Mouse (Mus musculus) CD8-positive naive resting alpha-beta T cell, adult 2 months (primary cell): ENCODE results near the gene Mup3.
"Not testable (repeated sequence)": the region's sequence is repeated elsewhere in the genome, so short reads cannot be mapped to it uniquely, and the experiment has no call there.

ENCODE experiments used
- DNase-seq, 2 experiments: peaks; one replicate each; pipeline ENCODE4 v3.0.0; 2022; ENCODE audit warnings: low read depth in 2 of 2, low spot score in 2 of 2

The Mup3 gene

DNA sequence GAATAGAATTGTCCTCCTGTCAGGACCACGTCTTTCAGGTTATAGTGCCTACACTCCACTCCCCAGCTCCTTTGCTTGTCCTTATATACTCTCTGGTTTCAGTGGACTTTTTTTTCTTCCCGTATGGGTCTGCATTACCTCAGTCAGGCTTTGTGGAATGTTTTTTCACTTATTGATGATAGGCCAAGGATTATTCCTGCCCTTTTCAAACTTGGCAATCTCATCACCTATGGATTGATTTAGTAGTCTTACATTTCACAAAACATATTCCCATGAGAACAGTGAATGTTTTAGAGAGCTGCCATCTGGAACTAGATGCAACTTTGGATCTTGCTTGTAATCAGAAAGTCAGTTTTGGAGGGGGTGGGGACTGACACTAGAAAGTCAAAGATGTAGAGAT is at the start of gene Mup3:
Mup3 (minus strand) TSS at position 102 of the 400 bp plus-strand sequence.
- DNase-seq, result no peak

DNA sequence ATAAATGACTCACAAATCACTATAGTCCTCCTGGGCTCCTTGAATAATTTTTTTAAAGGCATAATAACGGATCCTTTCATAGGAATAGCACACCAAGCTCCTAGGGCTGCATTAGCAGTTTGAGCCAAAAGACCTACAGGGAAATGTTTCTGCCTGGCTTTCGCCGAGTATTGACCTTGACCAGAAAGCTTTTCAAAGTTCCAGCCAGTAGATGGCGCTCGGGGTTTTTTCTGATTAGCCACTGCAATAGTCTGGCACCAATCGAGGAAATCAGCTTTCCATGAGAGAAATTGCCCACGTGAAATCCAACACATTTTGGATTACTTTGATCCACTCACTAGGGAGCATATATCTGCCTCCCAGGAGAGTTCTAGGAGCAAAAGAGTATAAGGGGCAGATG is 46.6 kb upstream of the Mup3 start:
- DNase-seq, result no peak

DNA sequence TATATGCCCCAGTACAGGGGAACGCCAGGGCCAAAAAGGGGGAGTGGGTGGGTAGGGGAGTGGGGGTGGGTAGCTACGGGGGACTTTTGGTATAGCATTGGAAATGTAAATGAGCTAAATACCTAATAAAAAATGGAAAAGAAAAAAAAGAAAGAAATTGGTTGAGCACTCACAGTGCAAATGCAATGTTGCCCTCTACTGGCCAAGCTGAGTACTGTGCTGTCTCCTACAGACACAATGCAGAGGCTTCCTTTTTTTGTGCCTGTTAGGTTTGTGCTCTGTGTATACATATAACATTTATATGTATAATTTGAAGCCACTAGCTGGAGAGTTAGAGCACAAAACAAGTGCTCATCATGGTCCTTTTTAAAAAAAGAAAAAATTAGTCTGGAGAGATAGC is 16.2 kb upstream of the Mup3 start:
- not testable (repeated sequence) for DNase-seq

DNA sequence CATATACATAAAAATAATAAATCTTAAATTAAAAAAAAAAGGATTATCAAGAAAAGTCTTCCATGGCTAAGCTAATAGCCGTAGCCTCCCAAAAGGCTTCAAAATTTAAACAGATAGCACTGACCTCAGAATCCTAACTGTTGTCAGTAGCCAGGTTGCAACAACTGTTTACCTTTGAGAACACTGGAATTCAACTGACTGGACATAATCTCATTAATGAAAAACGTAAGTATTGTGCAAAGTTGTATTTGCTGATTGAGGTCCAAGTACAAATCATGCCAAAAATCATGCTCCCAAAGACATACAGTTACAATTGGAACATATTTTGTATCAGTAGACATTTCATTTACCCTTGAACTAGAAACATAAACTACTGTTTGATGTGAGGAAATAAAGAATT is 811 bp upstream of the Mup3 start:
- DNase-seq, result no peak

DNA sequence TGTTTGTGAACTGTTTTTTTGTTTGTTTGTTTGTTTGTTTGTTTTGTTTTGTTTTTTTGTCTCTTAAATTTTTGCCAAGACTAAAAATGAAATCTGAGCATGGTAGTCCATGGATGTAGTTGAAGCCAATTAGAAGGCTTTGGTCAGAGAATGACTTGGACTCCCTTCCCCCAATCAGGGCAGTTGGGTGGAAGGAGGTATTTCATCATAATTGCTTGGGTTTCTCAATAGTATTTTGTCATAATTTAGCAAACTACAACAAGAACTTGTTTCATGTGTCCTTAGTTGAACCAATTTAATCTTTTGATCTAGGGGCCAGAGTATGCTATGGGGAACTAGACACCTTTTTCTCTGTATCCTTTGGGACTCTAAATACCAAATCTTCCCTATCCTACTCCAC is 4.4 kb downstream of the Mup3 start:
- no peak for DNase-seq

DNA sequence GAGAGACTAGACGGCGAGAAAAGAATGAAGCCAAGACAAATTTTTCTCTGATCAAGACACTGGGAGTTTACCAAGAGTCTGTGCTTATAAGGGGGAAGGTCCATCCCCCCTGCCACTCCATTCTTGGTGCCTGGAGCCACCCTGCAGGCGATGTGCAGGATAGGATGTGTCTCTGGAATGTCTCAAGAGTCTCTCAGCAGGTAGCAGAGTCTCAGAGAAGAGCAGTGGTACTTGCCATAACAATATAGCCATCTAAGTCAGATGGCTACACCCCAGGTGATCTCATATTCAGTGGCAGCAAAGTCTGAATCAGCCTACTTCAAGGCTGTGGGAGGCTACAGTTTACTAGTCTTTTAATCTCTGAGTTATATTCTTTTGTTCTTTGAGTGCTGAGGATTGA is 12.0 kb downstream of the Mup3 start:
- no peak for DNase-seq

DNA sequence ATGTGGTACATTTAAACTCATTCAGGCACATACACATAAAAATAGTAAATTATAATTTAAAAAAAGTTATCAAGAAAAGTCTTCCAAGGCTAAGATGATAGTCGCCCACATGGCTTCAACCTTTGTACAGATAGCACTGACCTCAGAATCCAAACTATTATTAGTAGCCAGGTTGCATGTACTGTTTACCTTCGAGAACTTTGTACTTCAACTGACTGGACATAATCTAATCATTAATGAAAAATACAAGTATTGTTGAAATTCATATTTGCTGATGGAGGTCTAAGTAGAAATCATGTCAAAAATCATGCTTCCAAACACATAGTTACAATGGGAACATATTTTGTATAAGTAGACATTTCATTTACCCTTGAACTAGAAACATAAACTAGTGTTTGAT is 32.4 kb downstream of the Mup3 start:
- DNase-seq, result not testable (repeated sequence)

DNA sequence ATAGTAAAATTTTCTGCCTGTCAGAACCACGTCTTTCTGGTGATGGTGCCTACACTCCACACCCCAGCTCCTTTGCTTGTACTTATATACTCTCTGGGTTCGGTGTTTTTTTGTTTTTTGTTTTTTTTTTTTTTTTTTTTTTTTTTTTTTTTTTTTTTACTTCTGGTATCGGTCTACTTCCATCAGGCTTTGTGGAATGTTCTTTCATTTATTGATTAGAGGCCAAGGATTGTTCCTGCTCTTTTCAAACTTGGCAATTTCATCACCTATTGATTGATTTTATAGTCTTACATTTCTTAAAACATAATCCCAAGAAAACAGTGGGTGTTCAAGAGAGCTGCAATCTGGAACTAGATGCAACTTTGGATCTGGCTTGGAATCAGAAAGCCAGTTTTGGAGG is 33.1 kb downstream of the Mup3 start, which contains the start of gene Mup20:
Mup20 (minus strand) TSS at position 101 of the 400 bp plus-strand sequence.
- DNase-seq, result not testable (repeated sequence)
